Mouse (Mus musculus): Measurements from ENCODE around the gene Zfp1. TPM values are rescaled to one million over a fixed set of nuclear protein-coding genes. Genes with fewer than 3 reads are reported as not detected.

Zfp1 gene
- 23.6 and 29.7 TPM in 2 replicates for polyA plus RNA-seq (2015; fragmentation: Nextera tagmentation; extraction: Ambion mirVana)

DNA sequence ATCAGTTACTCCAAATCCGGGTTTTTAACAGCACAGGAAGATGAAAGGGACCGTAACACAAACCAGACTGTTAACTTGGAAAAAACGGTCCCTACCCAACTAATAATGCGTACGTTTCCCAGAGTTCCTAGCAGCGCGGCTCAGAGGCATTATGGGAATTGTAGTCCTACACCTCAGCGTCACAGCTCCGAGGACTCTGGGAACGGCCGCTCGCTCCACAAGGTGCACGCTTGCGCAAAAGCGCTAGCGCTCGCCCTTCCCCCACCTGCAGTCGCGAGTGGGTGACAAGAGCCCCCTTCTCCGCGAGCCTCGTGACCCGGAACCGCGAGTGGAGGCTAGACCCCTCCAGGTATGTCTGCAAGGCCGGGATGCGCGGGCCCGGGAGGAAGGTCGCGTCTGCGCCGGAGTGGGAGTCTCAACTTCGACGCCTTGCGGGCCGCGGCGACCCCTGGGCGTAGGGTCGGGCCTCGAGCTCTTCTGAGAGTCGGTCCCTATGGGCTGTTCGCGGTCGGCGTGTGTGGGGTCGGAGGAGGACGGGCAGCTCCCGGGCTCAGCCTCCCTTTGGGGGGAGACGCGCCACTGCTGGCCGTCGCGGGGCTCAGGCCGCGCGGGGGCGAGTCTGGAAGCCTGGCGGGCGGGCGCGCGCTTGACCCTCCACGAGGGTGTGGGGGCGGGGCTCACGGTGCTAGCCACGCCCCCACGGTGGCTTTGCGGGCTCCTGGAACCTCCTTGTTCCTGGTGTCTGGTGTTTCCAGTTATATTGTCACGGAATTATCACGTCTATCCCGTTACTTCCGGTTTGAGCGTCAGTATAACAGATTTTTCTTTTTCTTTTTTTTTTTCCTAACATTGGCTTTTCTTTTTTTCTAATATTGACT is at the start of gene Zfp1:
TSS of gene Zfp1 (plus strand) at position 138 of the 878 bp plus-strand sequence.
- peak; percentile 97 for DNase-seq (ENCODE audit: low spot score)

- peak; percentile 53 for DNase-seq (ENCODE audit: low spot score)
Observed at GRCm38 (mm10) chr8:111594044-111594840, 49.0 kb upstream of the Zfp1 start.

GRCm38 (mm10) chr8:111594951-111595350 is 48.2 kb upstream of the Zfp1 start:
- no peak for DNase-seq (ENCODE audit: low spot score)

DNA sequence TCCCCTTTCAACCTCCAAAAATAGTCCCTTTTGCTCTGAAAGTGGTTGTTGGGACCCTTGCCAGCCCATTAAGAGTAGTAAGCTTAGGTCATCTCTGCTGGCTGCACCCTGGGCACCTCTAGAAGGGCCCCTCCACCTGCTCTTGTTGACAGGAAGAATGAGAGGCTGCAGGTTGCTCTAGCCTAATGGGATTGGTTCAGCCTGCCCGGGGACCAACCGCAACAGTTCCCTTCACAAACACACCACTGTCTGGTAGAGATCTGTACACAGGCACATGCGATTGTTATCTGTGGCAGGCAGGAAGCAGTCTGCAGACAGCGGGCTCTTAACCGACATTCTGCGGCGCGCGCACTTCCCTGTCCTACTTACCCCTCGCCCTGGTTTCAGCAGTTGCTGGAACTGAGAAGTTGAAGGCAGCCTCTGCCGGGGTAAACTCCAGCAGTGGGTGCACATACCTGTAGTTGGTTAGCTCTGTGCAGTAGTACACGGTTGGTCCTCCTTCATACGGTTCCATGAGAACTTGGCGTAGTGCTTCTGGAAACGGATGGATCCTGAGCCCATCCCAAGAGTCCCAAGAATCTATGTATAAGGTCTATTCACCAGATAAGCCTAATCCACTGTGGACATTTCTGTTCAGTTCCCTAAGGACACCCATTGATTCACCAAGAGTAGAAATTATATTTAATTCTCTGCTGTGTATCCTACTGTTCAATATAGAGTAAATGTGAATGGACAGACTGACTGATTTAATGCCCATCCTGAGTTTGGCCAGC is 47.3 kb upstream of the Zfp1 start:
- peak; percentile 96 for DNase-seq (ENCODE audit: low spot score)

DNA sequence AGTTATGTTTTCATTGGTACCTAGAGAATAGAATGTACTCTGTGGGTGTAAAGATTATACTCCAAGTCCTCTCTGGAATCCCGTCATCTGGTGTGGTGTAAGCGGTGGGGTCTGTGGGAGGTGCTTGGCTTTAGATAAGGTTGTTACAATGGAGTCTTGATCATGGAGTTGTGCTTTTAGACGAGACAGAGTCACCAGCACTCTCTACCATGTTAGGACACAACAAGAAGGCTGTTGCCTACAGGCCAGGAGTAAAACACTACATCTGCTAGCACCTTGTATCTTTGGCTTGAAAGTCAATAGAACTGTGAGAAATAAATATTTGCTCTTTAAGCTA is 46.7 kb upstream of the Zfp1 start:
- DNase-seq (ENCODE audit: low spot score): no peak

- no peak for DNase-seq (ENCODE audit: low spot score)
Observed at GRCm38 (mm10) chr8:111597310-111597709, 45.9 kb upstream of the Zfp1 start.

- no peak for DNase-seq (ENCODE audit: low spot score)
Observed at GRCm38 (mm10) chr8:111599707-111600444, 43.3 kb upstream of the Zfp1 start.

DNA sequence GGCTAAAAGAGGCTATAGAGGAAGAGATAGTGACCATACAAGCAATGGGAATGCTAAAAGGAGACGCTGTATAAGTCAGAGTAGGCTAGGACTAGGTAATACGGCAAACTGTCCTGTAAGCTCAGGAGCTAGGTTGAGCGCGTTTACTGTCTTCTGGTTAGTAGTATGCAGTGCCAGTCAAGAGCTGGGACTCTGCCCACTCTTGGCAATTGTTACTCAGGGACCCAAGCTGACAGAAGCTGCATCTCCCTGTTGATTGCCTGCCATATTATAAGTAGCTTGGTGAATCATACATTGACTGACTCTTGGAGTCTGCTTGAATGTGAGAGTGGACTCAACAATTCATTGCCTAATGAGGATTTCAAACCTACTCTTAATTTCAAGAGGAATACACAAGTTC is 41.2 kb upstream of the Zfp1 start:
- DNase-seq (ENCODE audit: low spot score): no peak

GRCm38 (mm10) chr8:111604986-111605385 is 38.2 kb upstream of the Zfp1 start:
- no peak for DNase-seq (ENCODE audit: low spot score)

GRCm38 (mm10) chr8:111606961-111607360 is 36.2 kb upstream of the Zfp1 start:
- no peak for DNase-seq (ENCODE audit: low spot score)

DNA sequence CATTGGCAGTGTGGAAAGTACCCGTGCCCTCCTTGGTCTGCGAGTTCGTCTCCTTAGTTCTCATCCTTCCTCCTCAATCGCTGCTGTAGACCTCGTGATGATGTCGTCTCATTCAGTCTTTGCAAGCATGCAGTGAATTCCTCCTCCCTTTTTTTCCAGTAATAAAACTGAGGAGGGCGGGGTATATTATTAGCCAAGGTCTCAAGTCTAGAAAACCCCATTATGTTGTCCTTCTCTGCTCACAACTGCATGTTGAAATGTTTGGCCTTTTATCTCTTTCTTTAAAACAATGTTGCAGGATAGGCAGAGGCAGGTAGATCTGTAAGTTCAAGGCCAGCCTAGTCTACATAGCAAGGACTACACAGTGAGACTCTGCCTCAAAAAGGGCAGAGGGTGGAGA is 35.8 kb upstream of the Zfp1 start:
- no peak for DNase-seq (ENCODE audit: low spot score)

- DNase-seq (ENCODE audit: low spot score): no peak
Observed at GRCm38 (mm10) chr8:111613181-111613580, 30.0 kb upstream of the Zfp1 start.

DNA sequence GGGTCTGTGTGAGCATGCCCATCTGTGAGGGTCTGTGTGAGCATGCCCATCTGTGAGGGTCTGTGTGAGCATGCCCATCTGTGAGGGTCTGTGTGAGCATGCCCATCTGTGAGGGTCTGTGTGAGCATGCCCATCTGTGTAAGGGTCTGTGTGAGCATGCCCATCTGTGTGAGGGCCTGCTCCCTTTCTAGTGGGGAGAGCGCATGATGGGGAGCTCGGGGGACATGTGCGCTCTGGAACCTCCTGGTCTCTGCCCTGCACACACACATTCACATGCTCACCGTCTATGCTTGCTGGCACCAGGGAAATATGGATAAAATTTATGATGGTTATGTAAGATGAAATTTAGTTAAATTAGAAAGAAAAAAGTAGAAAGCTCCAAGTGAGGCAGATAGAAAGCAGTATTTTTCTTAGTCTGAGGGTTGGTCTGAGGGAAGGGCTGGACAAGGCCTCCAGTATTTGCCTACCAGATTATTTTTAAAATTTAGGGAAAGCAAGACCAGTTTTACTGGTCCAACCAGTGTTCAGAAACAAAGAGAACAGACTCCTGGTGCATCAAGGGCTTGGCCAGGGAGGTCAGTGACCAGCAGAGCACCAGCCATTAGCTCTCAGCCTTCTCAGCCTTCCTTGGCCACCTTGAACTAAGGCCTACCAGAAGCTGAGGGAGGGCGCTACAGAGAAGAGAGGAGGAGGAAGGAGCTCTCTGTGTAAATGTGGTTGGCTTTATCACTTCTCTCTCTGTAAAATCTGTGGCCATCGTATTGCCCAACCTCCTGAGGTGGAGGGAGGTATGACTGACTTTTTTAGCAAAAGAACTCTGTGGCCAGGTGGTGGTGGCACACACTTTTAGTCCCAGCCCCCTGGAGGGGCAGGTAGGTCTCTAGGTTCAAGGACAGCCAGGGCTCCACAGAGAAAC is 28.2 kb upstream of the Zfp1 start:
- DNase-seq (ENCODE audit: low spot score): no peak

DNA sequence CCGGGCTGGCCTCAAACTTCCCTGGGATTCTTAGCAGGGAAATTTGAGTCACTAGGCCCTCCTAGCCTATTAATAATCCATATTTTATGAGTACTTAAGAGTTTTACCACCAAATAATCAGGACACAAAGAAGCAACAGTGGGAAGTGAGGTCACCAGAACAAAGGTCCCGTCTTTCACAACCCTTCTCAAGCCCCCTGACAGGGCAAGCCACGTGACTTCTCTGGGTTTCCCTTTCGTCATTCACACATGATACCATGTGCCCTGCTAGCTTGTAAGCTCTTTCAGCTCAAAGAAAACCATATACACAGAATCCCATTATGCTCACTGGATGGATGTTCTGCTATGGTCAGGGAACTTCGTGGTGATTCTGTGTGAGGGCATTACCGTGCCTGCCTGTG is 25.4 kb upstream of the Zfp1 start:
- no peak for DNase-seq (ENCODE audit: low spot score)

GRCm38 (mm10) chr8:111618273-111618672 is 24.9 kb upstream of the Zfp1 start:
- no peak for DNase-seq (ENCODE audit: low spot score)

GRCm38 (mm10) chr8:111619936-111620335 is 23.3 kb upstream of the Zfp1 start:
- no peak for DNase-seq (ENCODE audit: low spot score)

GRCm38 (mm10) chr8:111622104-111622503 is 21.1 kb upstream of the Zfp1 start:
- no peak for DNase-seq (ENCODE audit: low spot score)

GRCm38 (mm10) chr8:111622553-111622952 is 20.6 kb upstream of the Zfp1 start:
- no peak for DNase-seq (ENCODE audit: low spot score)

DNA sequence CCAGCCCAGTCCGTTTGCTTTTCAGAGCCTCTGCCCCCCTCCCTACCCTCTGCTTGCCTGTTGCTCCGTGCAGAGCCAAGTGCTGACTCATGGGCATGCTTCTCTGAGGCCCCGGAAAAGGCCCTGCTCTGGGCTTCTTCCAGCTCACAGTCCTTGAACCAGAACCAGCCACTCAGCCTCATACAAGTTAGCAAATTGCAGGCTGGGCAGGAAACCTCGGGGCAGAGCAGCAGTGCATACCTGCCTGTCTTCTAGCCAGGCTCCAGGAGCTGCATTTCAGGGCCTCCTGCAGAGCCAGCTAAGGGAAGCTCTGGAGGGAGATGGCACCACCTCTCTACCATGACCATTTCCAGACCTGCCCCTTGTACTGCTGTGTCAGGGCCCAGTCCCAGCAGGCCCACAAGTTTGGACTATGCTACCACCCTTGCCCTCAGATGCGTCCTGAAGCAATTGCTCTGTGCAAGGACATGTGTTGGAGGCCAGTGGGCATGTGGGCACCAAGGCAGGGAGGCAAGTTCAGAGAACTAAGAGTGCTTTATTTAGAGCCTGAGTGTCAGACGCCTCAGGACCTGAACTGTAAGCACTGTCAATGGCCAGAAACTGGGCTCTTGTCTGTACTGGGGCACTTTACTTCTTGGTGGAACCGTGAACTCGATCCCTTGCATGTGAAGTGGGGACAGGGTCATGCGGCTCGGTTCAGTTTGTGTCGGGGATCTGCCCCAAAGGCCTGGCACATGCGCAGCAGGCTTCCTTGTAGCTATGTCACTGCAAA is 18.9 kb upstream of the Zfp1 start:
- peak; percentile 53 for DNase-seq (ENCODE audit: low spot score)
